Mouse (Mus musculus): ENCODE measurements around the gene Gxylt1. TPM values are rescaled to one million over a fixed set of nuclear protein-coding genes. Genes with fewer than 3 reads are reported as not detected.

The Gxylt1 gene
- polyA plus RNA-seq, 2 experiments: 17.4 to 18.7 TPM

GRCm38 (mm10) chr15:93268001-93268400 lies 7.0 kb downstream of the Gxylt1 start:
- ATAC-seq (ENCODE audit: low FRiP score, low read depth): no peak
- Histone ChIP-seq H3K27ac (replicated peaks; ENCODE audit: low read depth, low read length) (no peak overlapping the region), H3K9ac (ENCODE audit: low read depth, low read length, severe bottlenecking) (no peak overlapping the region), H3K4me1 (ENCODE audit: control insufficient read depth, insufficient read depth, low read length) (peaks cover 10% of the 10 kb centered on the region), H3K4me3 (replicated peaks; ENCODE audit: low read length) (no peak overlapping the region), H3K36me3 (ENCODE audit: control insufficient read depth, insufficient read depth, low read length) (0 out of 2 replicates have a peak, but pooled peaks cover 3% of the 10 kb centered on the region), H3K4me2 (replicated peaks; ENCODE audit: low read depth, low read length, severe bottlenecking) (no peak overlapping the region), H3K9me3 (ENCODE audit: control insufficient read depth, low read length) (no peaks in the 10 kb centered on the region), H3K27me3 (ENCODE audit: control insufficient read depth, insufficient read depth, low read length) (no peaks in the 10 kb centered on the region)
- 100% methylated on average over 1 of the region's 1 CpGs for WGBS
- no peak for DNase-seq (ENCODE audit: low spot score)
- no peak for TF ChIP-seq POLR2A (IDR thresholded peaks at IDR 0.05; ENCODE audit: borderline replicate concordance, extremely low read depth, insufficient read depth, insufficient read length)

- no peak for ATAC-seq (ENCODE audit: low FRiP score, low read depth)
- no peak for TF ChIP-seq POLR2A (IDR thresholded peaks at IDR 0.05; ENCODE audit: borderline replicate concordance, extremely low read depth, insufficient read depth, insufficient read length)
- WGBS: 74% methylated on average over 8 of the region's 8 CpGs
- no peak overlapping the region for H3K27ac ChIP-seq (replicated peaks; ENCODE audit: low read depth, low read length)
- H3K4me1 ChIP-seq (ENCODE audit: control insufficient read depth, insufficient read depth, low read length): peaks cover 9% of the 10 kb centered on the region; the same call in 1 of the 2 replicates
- DNase-seq (ENCODE audit: low spot score): no peak
- H3K9ac ChIP-seq (ENCODE audit: low read depth, low read length, severe bottlenecking): no peak overlapping the region
- no peaks in the 10 kb centered on the region for H3K27me3 ChIP-seq (ENCODE audit: control insufficient read depth, insufficient read depth, low read length)
- no peak overlapping the region for H3K4me3 ChIP-seq (replicated peaks; ENCODE audit: low read length)
- H3K9me3 ChIP-seq (ENCODE audit: control insufficient read depth, low read length): no peaks in the 10 kb centered on the region
- H3K4me2 ChIP-seq (replicated peaks; ENCODE audit: low read depth, low read length, severe bottlenecking): no peak overlapping the region
- H3K36me3 ChIP-seq (ENCODE audit: control insufficient read depth, insufficient read depth, low read length): 0 out of 2 replicates have a peak, but pooled peaks cover 3% of the 10 kb centered on the region
Observed at GRCm38 (mm10) chr15:93267479-93267878, 7.5 kb downstream of the Gxylt1 start.

GRCm38 (mm10) chr15:93266361-93266760 lies 8.6 kb downstream of the Gxylt1 start:
- no peak for TF ChIP-seq POLR2A (IDR thresholded peaks at IDR 0.05; ENCODE audit: borderline replicate concordance, extremely low read depth, insufficient read depth, insufficient read length)
- DNase-seq (ENCODE audit: low spot score) (no peak), ATAC-seq (ENCODE audit: low FRiP score, low read depth) (no peak)
- H3K27me3 ChIP-seq (ENCODE audit: control insufficient read depth, insufficient read depth, low read length): no peaks in the 10 kb centered on the region
- H3K27ac ChIP-seq (replicated peaks; ENCODE audit: low read depth, low read length): no peak overlapping the region
- H3K4me1 ChIP-seq (ENCODE audit: control insufficient read depth, insufficient read depth, low read length): peaks cover 9% of the 10 kb centered on the region; the same call in 1 of the 2 replicates
- no peaks in the 10 kb centered on the region for H3K9me3 ChIP-seq (ENCODE audit: control insufficient read depth, low read length)
- 79% methylated on average over 16 of the region's 16 CpGs for WGBS
- H3K9ac ChIP-seq (ENCODE audit: low read depth, low read length, severe bottlenecking): no peak overlapping the region
- H3K36me3 ChIP-seq (ENCODE audit: control insufficient read depth, insufficient read depth, low read length): peaks cover 5% of the 10 kb centered on the region; the same call in 1 of the 2 replicates
- H3K4me3 ChIP-seq (replicated peaks; ENCODE audit: low read length): no peak overlapping the region
- H3K4me2 ChIP-seq (replicated peaks; ENCODE audit: low read depth, low read length, severe bottlenecking): no peak overlapping the region

GRCm38 (mm10) chr15:93265728-93266127 lies 9.3 kb downstream of the Gxylt1 start:
- H3K9me3 ChIP-seq (ENCODE audit: control insufficient read depth, low read length): no peaks in the 10 kb centered on the region
- no peaks in the 10 kb centered on the region for H3K27me3 ChIP-seq (ENCODE audit: control insufficient read depth, insufficient read depth, low read length)
- DNase-seq (ENCODE audit: low spot score) (peak; percentile 28), ATAC-seq (ENCODE audit: low FRiP score, low read depth) (no peak)
- peaks cover 8% of the 10 kb centered on the region; the same call in 1 of the 2 replicates for H3K4me1 ChIP-seq (ENCODE audit: control insufficient read depth, insufficient read depth, low read length)
- H3K4me2 ChIP-seq (replicated peaks; ENCODE audit: low read depth, low read length, severe bottlenecking): no peak overlapping the region
- no peak overlapping the region for H3K9ac ChIP-seq (ENCODE audit: low read depth, low read length, severe bottlenecking)
- no peak overlapping the region for H3K4me3 ChIP-seq (replicated peaks; ENCODE audit: low read length)
- TF ChIP-seq POLR2A (IDR thresholded peaks at IDR 0.05; ENCODE audit: borderline replicate concordance, extremely low read depth, insufficient read depth, insufficient read length): no peak
- peaks cover 10% of the 10 kb centered on the region; the same call in 1 of the 2 replicates for H3K36me3 ChIP-seq (ENCODE audit: control insufficient read depth, insufficient read depth, low read length)
- H3K27ac ChIP-seq (replicated peaks; ENCODE audit: low read depth, low read length): no peak overlapping the region
- 56% methylated on average over 2 of the region's 2 CpGs for WGBS

GRCm38 (mm10) chr15:93265231-93265630 lies 9.7 kb downstream of the Gxylt1 start:
- Histone ChIP-seq H3K4me1 (ENCODE audit: control insufficient read depth, insufficient read depth, low read length) (peaks cover 3% of the 10 kb centered on the region; the same call in 1 of the 2 replicates), H3K27me3 (ENCODE audit: control insufficient read depth, insufficient read depth, low read length) (no peaks in the 10 kb centered on the region), H3K9ac (ENCODE audit: low read depth, low read length, severe bottlenecking) (no peak overlapping the region), H3K9me3 (ENCODE audit: control insufficient read depth, low read length) (no peaks in the 10 kb centered on the region), H3K27ac (replicated peaks; ENCODE audit: low read depth, low read length) (no peak overlapping the region), H3K36me3 (ENCODE audit: control insufficient read depth, insufficient read depth, low read length) (peaks cover 10% of the 10 kb centered on the region; the same call in 1 of the 2 replicates), H3K4me3 (replicated peaks; ENCODE audit: low read length) (no peak overlapping the region), H3K4me2 (replicated peaks; ENCODE audit: low read depth, low read length, severe bottlenecking) (no peak overlapping the region)
- DNase-seq (ENCODE audit: low spot score) (no peak), ATAC-seq (ENCODE audit: low FRiP score, low read depth) (no peak)
- WGBS: 76% methylated on average over 3 of the region's 3 CpGs
- TF ChIP-seq POLR2A (IDR thresholded peaks at IDR 0.05; ENCODE audit: borderline replicate concordance, extremely low read depth, insufficient read depth, insufficient read length): no peak

Data from limb, embryonic 14.5 days (tissue).